9 mouse cellular contexts compared by ENCODE assay signal in the genomic region with DNA sequence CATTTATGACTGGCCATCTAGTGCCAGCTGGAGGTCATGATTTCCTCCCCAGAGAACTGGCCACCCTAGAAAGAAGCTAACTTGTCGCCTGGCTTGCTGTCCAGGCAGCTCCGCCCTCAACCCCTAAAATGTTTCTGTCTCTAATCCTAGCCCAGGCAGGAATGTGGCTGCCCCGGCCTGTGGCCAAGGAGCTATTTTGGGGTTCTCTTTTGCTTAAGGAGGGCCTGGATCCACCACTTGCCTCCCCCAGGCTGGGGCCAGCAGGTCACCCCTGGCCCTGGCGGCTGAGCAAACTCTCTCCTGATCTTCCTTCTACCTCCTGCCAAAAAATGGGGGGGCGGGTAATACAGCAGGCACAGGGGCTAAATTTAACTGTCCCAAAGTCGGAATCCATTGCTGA. TPM values are rescaled to one million over a fixed set of nuclear protein-coding genes. Genes with fewer than 3 reads are reported as not detected.
A peak's percentile ranks its signal among the peaks of the same experiment; 100 is the strongest.
DNase-seq lines count a peak whose midpoint lies in the region; ATAC-seq lines count a peak whose summit lies in the region.
"Had no signal": no experiment of that assay in that cellular context is flagged by ENCODE, and none has a peak within 500 bp of the region (broad histone marks: within the 10 kb centered on the region; RNA-seq: fewer than 3 reads in every experiment).

No protein-coding gene starts in this region.

- intact Hi-C loops in left cerebral cortex, postnatal 10 days (cut with DNase I) = no loop called here

- peak overlapping the region; percentile 50 for H3K4me2 ChIP-seq in heart, embryonic 11.5 days
- H3K4me2 ChIP-seq in limb, embryonic 13.5 days (replicated peaks) = peak overlapping the region; percentile 50

- H3K9ac ChIP-seq in heart, embryonic 11.5 days (ENCODE audit: low read depth, low read length) = peak overlapping the region; percentile 52
- peak overlapping the region; percentile 46; the same call in 1 of the 2 replicates for H3K9ac ChIP-seq in limb, embryonic 13.5 days

- peak; percentile 44 for DNase-seq in 3134 (ENCODE audit: extremely low read depth, insufficient read length, low spot score)
- DNase-seq in Muller cell, postnatal 12 days (ENCODE audit: inconsistent ontology term) = peak; percentile 37
- DNase-seq in left cerebral cortex, postnatal 10 days (ENCODE audit: extremely low spot score in 1 of 2, low spot score in 2 of 2) = no peak
- no peak for DNase-seq in embryo, embryonic 11 days
- DNase-seq in cerebellum, adult 18-20 months = no peak
- DNase-seq: layer of hippocampus, postnatal 36 days had no signal

- peak overlapping the region; percentile 8; the same call in 1 of the 2 replicates for H3K4me3 ChIP-seq in heart, embryonic 11.5 days (ENCODE audit: low read depth, low read length)
- H3K4me3 ChIP-seq in limb, embryonic 13.5 days = 0 out of 2 replicates have a peak overlapping the region, but pooled peaks have one; percentile 27

- peak overlapping the region; percentile 68 for H3K27ac ChIP-seq in heart, embryonic 11.5 days (ENCODE audit: low read depth, low read length)
- no peak overlapping the region for H3K27ac ChIP-seq in limb, embryonic 13.5 days
- H3K27ac ChIP-seq: neural tube, embryonic 13.5 days had no signal

- no peak for ATAC-seq in heart, embryonic 11.5 days (replicated peaks; ENCODE audit: insufficient number of reproducible peaks, low FRiP score, low TSS enrichment)
- ATAC-seq in limb, embryonic 13.5 days (ENCODE audit: low FRiP score, low read depth) = 0 out of 2 replicates have a peak, but pooled peaks have one; percentile 1

- H3K27me3 ChIP-seq in heart, embryonic 11.5 days (ENCODE audit: control insufficient read depth, insufficient read depth, low read length) = no peaks in the 10 kb centered on the region
- H3K27me3 ChIP-seq in limb, embryonic 13.5 days = no peaks in the 10 kb centered on the region

- no peaks in the 10 kb centered on the region for H3K9me3 ChIP-seq in heart, embryonic 11.5 days (replicated peaks; ENCODE audit: control insufficient read depth, low read length)
- H3K9me3 ChIP-seq in limb, embryonic 13.5 days = no peaks in the 10 kb centered on the region
- H3K9me3 ChIP-seq: neural tube, embryonic 13.5 days had no signal

- H3K4me1 ChIP-seq in heart, embryonic 11.5 days (ENCODE audit: control insufficient read depth, insufficient read depth, low read length) = peaks cover 53% of the 10 kb centered on the region
- peaks cover 48% of the 10 kb centered on the region for H3K4me1 ChIP-seq in limb, embryonic 13.5 days

- WGBS in heart, embryonic 11.5 days (ENCODE audit: insufficient replicate concordance) = 41% methylated on average over 6 of the region's 6 CpGs
- WGBS in limb, embryonic 13.5 days = 53% methylated on average over 6 of the region's 6 CpGs

- peaks cover 41% of the 10 kb centered on the region for H3K36me3 ChIP-seq in heart, embryonic 11.5 days (ENCODE audit: control insufficient read depth, insufficient read depth, low read length)
- peaks cover 69% of the 10 kb centered on the region for H3K36me3 ChIP-seq in limb, embryonic 13.5 days

RNA-seq across cellular contexts. Expression of a gene that starts 0.6 kb away (rescaled TPM):
- 17.0 and 17.7 TPM in 2 replicates for polyA plus RNA-seq in heart, embryonic 11.5 days (2014; fragmentation: Nextera tagmentation; extraction: Ambion mirVana)
- polyA plus RNA-seq in limb, embryonic 13.5 days (2015; fragmentation: Nextera tagmentation; extraction: Ambion mirVana) = 22.6 and 23.1 TPM in 2 replicates
- 10 to 100 TPM; 30.2 to 31.5 TPM for total RNA-seq in left cerebral cortex, postnatal 10 days (2021)

RNA-seq across cellular contexts. Expression of a gene that starts 7.1 kb away (rescaled TPM):
- 15.2 and 16.2 TPM in 2 replicates for polyA plus RNA-seq in heart, embryonic 11.5 days (2014; fragmentation: Nextera tagmentation; extraction: Ambion mirVana)
- polyA plus RNA-seq in limb, embryonic 13.5 days (2015; fragmentation: Nextera tagmentation; extraction: Ambion mirVana) = 16.8 and 17.4 TPM in 2 replicates
- 100 to 1,000 TPM; 155 to 157 TPM for total RNA-seq in left cerebral cortex, postnatal 10 days (2021)

RNA-seq across cellular contexts. Expression of a gene that starts 11.3 kb away (rescaled TPM):
- 6.6 and 6.9 TPM in 2 replicates for polyA plus RNA-seq in heart, embryonic 11.5 days (2014; fragmentation: Nextera tagmentation; extraction: Ambion mirVana)
- polyA plus RNA-seq in limb, embryonic 13.5 days (2015; fragmentation: Nextera tagmentation; extraction: Ambion mirVana) = 13.4 and 13.9 TPM in 2 replicates
- total RNA-seq in left cerebral cortex, postnatal 10 days (2021) = 1 to 10 TPM; 1.5 to 1.9 TPM

RNA-seq across cellular contexts. Expression of a gene that starts 28.6 kb away (rescaled TPM):
- not detected in 2 replicates for polyA plus RNA-seq in heart, embryonic 11.5 days (2014; fragmentation: Nextera tagmentation; extraction: Ambion mirVana)
- polyA plus RNA-seq in limb, embryonic 13.5 days (2015; fragmentation: Nextera tagmentation; extraction: Ambion mirVana) = not detected in 2 replicates
- total RNA-seq in left cerebral cortex, postnatal 10 days (2021) = under 1 TPM; 0.22 to 0.41 TPM
- polyA plus RNA-seq: neural tube, embryonic 13.5 days had no signal

RNA-seq across cellular contexts. Expression of a gene that starts 35.1 kb away (rescaled TPM):
- 2.2 and 2.7 TPM in 2 replicates for polyA plus RNA-seq in heart, embryonic 11.5 days (2014; fragmentation: Nextera tagmentation; extraction: Ambion mirVana)
- 4.2 and 4.3 TPM in 2 replicates for polyA plus RNA-seq in limb, embryonic 13.5 days (2015; fragmentation: Nextera tagmentation; extraction: Ambion mirVana)
- 1 to 10 TPM; 1.5 to 3.1 TPM for total RNA-seq in left cerebral cortex, postnatal 10 days (2021)

Comparison
In these comparisons a context has a peak if more than half of its experiments do, and no peak if none do; other contexts are left out.
1. DNase-seq: peak in 3134 (single experiment) and Muller cell, postnatal 12 days (single experiment); none in left cerebral cortex, postnatal 10 days (0 of 2), embryo, embryonic 11 days (single experiment) and cerebellum, adult 18-20 months (0 of 2).